8 mouse cellular contexts compared by ENCODE assay signal in the genomic region with DNA sequence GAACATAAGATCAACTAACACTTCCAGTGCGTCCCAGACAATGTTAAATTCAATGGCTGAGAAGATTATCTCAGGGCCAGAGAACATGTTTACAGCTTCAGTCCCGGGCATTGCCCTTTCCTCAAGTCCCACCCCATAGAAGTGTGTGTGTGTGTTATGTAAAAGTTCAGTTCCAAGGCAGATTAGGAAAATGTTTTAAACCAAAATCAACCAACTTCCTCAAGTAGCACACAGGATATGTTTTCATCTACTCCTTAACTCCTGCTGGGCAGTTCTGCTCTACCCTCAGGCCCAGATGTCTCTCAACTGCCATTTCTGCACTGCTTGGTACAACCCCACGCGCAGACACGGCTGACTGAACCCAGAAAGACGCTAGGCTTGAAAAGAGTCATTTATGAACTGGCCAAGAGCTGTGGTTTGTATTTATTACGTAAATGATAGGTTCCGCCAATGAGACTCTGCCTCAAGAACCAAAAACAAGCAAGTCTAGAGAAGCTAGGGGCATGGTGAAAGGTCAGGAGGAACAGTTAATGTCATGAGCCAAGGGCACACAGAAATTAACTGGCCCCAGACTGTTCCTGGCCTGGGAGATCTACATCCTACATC.
A peak's percentile ranks its signal among the peaks of the same experiment; 100 is the strongest.
DNase-seq lines count a peak whose midpoint lies in the region; ATAC-seq and TF ChIP-seq lines count a peak whose summit lies in the region.

No protein-coding gene starts in this region.

- no peak for ATAC-seq in stomach, embryonic 16.5 days (ENCODE audit: insufficient read depth, low FRiP score)
- ATAC-seq in stomach, postnatal 0 days (ENCODE audit: low FRiP score, low TSS enrichment) = no peak
- no peak for ATAC-seq in embryonic facial prominence, embryonic 15.5 days (ENCODE audit: insufficient number of reproducible peaks, low FRiP score, low TSS enrichment, low read depth)
- peak; percentile 49 for ATAC-seq in liver, embryonic 13.5 days (ENCODE audit: low read depth)

- no peak overlapping the region for H3K4me2 ChIP-seq in stomach, embryonic 16.5 days (ENCODE audit: low read depth, low read length)
- no peak overlapping the region for H3K4me2 ChIP-seq in stomach, postnatal 0 days (replicated peaks; ENCODE audit: low read depth)
- H3K4me2 ChIP-seq in embryonic facial prominence, embryonic 15.5 days (replicated peaks) = no peak overlapping the region
- H3K4me2 ChIP-seq in liver, embryonic 13.5 days = no peak overlapping the region

- DNase-seq in stomach, postnatal 0 days (ENCODE audit: low spot score) = no peak
- DNase-seq in liver, embryonic 13.5 days = no peak
- DNase-seq in retina, postnatal 1 day = peak; percentile 45
- DNase-seq in thymus, postnatal 25 days = no peak
- no peak for DNase-seq in thymus, adult 2 months
- no peak for DNase-seq in gastrocnemius, postnatal 10 days

- 0 out of 2 replicates have a peak overlapping the region, but pooled peaks have one; percentile 2 for H3K27ac ChIP-seq in stomach, embryonic 16.5 days (ENCODE audit: low read length)
- no peak overlapping the region for H3K27ac ChIP-seq in stomach, postnatal 0 days (replicated peaks)
- peak overlapping the region; percentile 58; the same call in 1 of the 2 replicates for H3K27ac ChIP-seq in embryonic facial prominence, embryonic 15.5 days (replicated peaks)
- H3K27ac ChIP-seq in liver, embryonic 13.5 days = peak overlapping the region; percentile 79
- H3K27ac ChIP-seq in thymus, adult 2 months (ENCODE audit: control insufficient read depth, insufficient read depth, low read length) = no peak overlapping the region

- no peaks in the 10 kb centered on the region for H3K27me3 ChIP-seq in stomach, embryonic 16.5 days (ENCODE audit: control insufficient read depth, insufficient read depth, low read length)
- no peaks in the 10 kb centered on the region for H3K27me3 ChIP-seq in stomach, postnatal 0 days (ENCODE audit: control insufficient read depth, insufficient read depth, low read length)
- no peaks in the 10 kb centered on the region for H3K27me3 ChIP-seq in embryonic facial prominence, embryonic 15.5 days
- no peaks in the 10 kb centered on the region for H3K27me3 ChIP-seq in liver, embryonic 13.5 days
- no peaks in the 10 kb centered on the region for H3K27me3 ChIP-seq in thymus, adult 2 months (ENCODE audit: control insufficient read depth, insufficient read depth, low read length)

- no peaks in the 10 kb centered on the region; the same call in 1 of the 2 replicates for H3K4me1 ChIP-seq in stomach, embryonic 16.5 days (ENCODE audit: control insufficient read depth, insufficient read depth, low read length)
- no peaks in the 10 kb centered on the region; the same call in 1 of the 2 replicates for H3K4me1 ChIP-seq in stomach, postnatal 0 days (replicated peaks; ENCODE audit: control insufficient read depth, insufficient read depth)
- H3K4me1 ChIP-seq in embryonic facial prominence, embryonic 15.5 days = peaks cover 7% of the 10 kb centered on the region
- H3K4me1 ChIP-seq in liver, embryonic 13.5 days (replicated peaks) = peaks cover 75% of the 10 kb centered on the region
- H3K4me1 ChIP-seq in thymus, adult 2 months (replicated peaks; ENCODE audit: control insufficient read depth, insufficient read depth, low read length) = peaks cover 27% of the 10 kb centered on the region

- H3K9ac ChIP-seq in stomach, embryonic 16.5 days (ENCODE audit: low read length) = no peak overlapping the region
- H3K9ac ChIP-seq in stomach, postnatal 0 days (ENCODE audit: low read length) = no peak overlapping the region
- H3K9ac ChIP-seq in embryonic facial prominence, embryonic 15.5 days = no peak overlapping the region
- peak overlapping the region; percentile 40; the same call in 1 of the 2 replicates for H3K9ac ChIP-seq in liver, embryonic 13.5 days

- no peak for TF ChIP-seq POLR2A in thymus, adult 2 months (IDR thresholded peaks at IDR 0.05; ENCODE audit: control insufficient read depth, extremely low read depth, insufficient read depth, low read length, poor library complexity)

- TF ChIP-seq EP300 in stomach, postnatal 0 days (optimal IDR thresholded peaks at IDR 0.05) = no peak

- WGBS in stomach, embryonic 16.5 days = 65% methylated on average over 8 of the region's 8 CpGs
- 58% methylated on average over 8 of the region's 8 CpGs for WGBS in stomach, postnatal 0 days
- WGBS in embryonic facial prominence, embryonic 15.5 days = 49% methylated on average over 8 of the region's 8 CpGs
- 26% methylated on average over 8 of the region's 8 CpGs for WGBS in liver, embryonic 13.5 days (ENCODE audit: insufficient replicate concordance)
- 31% methylated on average over 8 of the region's 8 CpGs for WGBS in thymus, adult 2 months

- H3K4me3 ChIP-seq in stomach, embryonic 16.5 days (replicated peaks; ENCODE audit: low read length) = no peak overlapping the region
- no peak overlapping the region for H3K4me3 ChIP-seq in stomach, postnatal 0 days (ENCODE audit: low read depth, low read length)
- no peak overlapping the region for H3K4me3 ChIP-seq in embryonic facial prominence, embryonic 15.5 days (replicated peaks)
- no peak overlapping the region for H3K4me3 ChIP-seq in liver, embryonic 13.5 days (replicated peaks)
- no peak overlapping the region for H3K4me3 ChIP-seq in thymus, adult 2 months (ENCODE audit: control insufficient read depth, insufficient read depth, low read length)

- H3K36me3 ChIP-seq in stomach, embryonic 16.5 days (ENCODE audit: control insufficient read depth, insufficient read depth, low read length) = no peaks in the 10 kb centered on the region
- H3K36me3 ChIP-seq in stomach, postnatal 0 days (ENCODE audit: control insufficient read depth, insufficient read depth, low read length) = no peaks in the 10 kb centered on the region
- H3K36me3 ChIP-seq in embryonic facial prominence, embryonic 15.5 days = no peaks in the 10 kb centered on the region
- no peaks in the 10 kb centered on the region for H3K36me3 ChIP-seq in liver, embryonic 13.5 days
- H3K36me3 ChIP-seq in thymus, adult 2 months (ENCODE audit: control insufficient read depth, insufficient read depth, low read length) = no peaks in the 10 kb centered on the region

- no peak for TF ChIP-seq CTCF in stomach, postnatal 0 days (IDR thresholded peaks at IDR 0.05; ENCODE audit: low read depth)
- no peak for TF ChIP-seq CTCF in thymus, adult 2 months (IDR thresholded peaks at IDR 0.05; ENCODE audit: borderline replicate concordance, control insufficient read depth, extremely low read depth, insufficient read depth, low read length, poor library complexity)

- no peaks in the 10 kb centered on the region for H3K9me3 ChIP-seq in stomach, embryonic 16.5 days (replicated peaks; ENCODE audit: control insufficient read depth, low read length)
- no peaks in the 10 kb centered on the region for H3K9me3 ChIP-seq in stomach, postnatal 0 days (ENCODE audit: control insufficient read depth, low read length)
- H3K9me3 ChIP-seq in embryonic facial prominence, embryonic 15.5 days (replicated peaks) = no peaks in the 10 kb centered on the region
- no peaks in the 10 kb centered on the region for H3K9me3 ChIP-seq in liver, embryonic 13.5 days (replicated peaks)

Comparison
In these comparisons a context has a peak if more than half of its experiments do, and no peak if none do; other contexts are left out.
1. H3K27ac ChIP-seq: peak in stomach, embryonic 16.5 days (single experiment), embryonic facial prominence, embryonic 15.5 days (single experiment) and liver, embryonic 13.5 days (single experiment); none in stomach, postnatal 0 days (single experiment) and thymus, adult 2 months (single experiment).